Mouse (Mus musculus): Measurements from ENCODE around the gene Kdm4a. TPM values are rescaled to one million over a fixed set of nuclear protein-coding genes. Genes with fewer than 3 reads are reported as not detected.
A peak's percentile ranks its signal among the peaks of the same experiment; 100 is the strongest.

Gene Kdm4a
- not detected in 2 replicates for polyA plus RNA-seq (2012; ENCODE audit: insufficient read depth, insufficient read length, low replicate concordance, missing spikeins)

DNA sequence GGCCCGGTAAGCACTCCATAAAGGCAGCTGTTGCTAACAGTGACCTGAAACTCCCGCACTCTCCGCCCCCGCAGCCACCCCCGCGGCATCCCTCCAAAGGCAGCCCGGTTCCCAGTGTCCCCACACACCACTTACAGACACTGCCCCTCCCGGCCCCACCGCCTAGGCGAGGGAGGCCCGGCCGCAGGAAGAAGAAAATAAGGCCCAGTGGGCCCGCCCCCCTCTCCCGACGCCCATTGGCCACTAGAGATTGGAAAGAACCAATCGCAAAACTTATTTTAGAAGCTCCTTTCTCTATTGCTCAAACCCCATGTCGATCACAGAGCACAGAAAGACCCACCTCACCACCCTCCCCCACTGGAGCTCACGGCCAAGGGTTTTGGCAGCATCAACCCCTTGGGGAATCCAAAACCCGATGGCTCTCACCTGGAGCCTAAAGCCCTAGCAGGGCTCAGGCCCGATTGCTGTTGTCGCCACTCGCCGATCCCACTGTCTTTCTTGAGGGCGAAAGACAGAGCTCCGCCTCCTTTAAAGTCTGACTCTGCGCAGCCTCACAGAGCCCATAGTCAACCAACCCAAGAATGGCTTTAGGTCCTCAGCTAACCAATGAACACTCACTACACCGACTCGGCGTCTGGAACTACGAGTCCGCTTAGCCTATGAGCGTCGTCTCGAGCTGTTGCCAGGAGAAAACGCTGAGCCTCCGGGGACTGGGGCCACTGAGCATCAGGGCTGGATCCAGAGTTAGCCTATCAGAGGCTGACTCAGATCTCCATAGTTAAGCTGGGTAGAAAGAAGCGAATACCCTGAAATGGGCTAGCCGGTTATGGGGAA lies at the start of gene Kdm4a:
Gene Kdm4a (minus strand): TSS at position 577 of the 834 bp plus-strand sequence.
- TF ChIP-seq POLR2A (IDR thresholded peaks at IDR 0.05; ENCODE audit: insufficient read depth, low read depth, low read length), result peak; percentile 45; the same call in 1 of the 2 replicates
- no peak for TF ChIP-seq CTCF (IDR thresholded peaks at IDR 0.05; ENCODE audit: insufficient read depth, low read depth, low read length)
- Histone ChIP-seq H3K4me3 (ENCODE audit: insufficient read depth, low read depth, low read length) (peak within 1 kb of the TSS; percentile 89), H3K27ac (ENCODE audit: insufficient read depth, low read depth, low read length) (peak within 1 kb of the TSS; percentile 98), H3K4me1 (ENCODE audit: control insufficient read depth, insufficient read depth, low read length) (peaks cover 2% of the 10 kb centered on the region; the same call in 1 of the 2 replicates)
- WGBS, result 0% methylated on average over 38 of the region's 38 CpGs

DNA sequence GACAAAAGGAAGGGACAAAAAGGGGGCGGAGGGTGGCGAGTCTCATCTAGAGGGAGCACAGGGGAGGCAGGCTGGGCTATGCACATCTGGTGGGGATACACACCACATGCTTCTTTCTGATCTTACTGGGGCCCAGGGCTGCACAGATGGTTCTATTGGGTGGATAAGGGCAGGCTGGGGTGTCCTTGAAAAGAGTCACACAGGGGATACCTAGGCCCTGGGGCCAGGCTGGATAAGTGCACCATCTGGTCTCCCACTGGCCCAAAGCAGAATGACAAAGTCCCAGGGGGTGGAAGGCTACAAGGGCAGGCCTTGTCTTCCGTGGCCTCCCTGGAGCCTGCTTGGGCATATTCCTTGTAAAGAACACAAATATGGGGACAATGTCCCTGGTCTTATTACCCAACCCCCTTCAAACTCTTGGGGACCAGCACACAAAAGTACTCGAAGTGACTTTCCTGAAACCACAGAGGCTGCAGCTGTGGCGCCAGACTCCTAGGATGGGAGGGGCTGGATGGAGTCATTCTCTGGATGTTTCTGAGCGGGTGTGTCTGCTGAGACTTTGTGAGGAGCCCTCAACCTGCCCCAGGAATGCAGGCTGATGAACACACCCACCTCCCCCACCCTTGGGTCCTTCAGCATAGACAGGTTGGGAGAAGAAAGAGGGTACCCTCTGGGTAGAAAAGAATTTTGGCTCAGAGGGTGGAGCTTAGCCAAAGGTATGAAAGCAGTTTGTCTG lies 49.4 kb upstream of the Kdm4a start:
- 76% methylated on average over 6 of the region's 6 CpGs for WGBS
- TF ChIP-seq POLR2A (IDR thresholded peaks at IDR 0.05; ENCODE audit: insufficient read depth, low read depth, low read length) (no peak), CTCF (IDR thresholded peaks at IDR 0.05; ENCODE audit: insufficient read depth, low read depth, low read length) (no peak)
- peaks cover 4% of the 10 kb centered on the region; the same call in 1 of the 2 replicates for H3K4me1 ChIP-seq (ENCODE audit: control insufficient read depth, insufficient read depth, low read length)

DNA sequence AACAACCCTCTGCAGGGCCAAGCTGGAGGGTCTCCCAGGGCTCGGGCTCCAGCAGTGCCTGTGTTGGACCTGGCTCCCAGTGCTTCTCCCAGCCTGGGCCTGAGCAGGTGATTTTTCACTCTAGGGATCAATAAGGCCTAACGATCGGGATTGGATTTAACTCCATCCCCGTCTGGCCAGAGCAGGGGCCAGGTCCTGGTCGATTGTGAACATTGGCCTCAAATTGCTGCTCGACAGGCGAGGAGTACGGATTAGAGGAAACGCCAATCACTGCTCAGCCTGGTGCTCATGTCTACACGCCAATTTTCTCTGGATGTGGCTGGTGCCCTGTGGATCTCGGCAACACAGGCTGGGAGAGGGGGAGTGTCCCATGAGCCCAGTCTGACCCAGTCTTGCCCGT lies 47.6 kb upstream of the Kdm4a start:
- no peak overlapping the region for H3K4me3 ChIP-seq (ENCODE audit: insufficient read depth, low read depth, low read length)
- no peak overlapping the region for H3K27ac ChIP-seq (ENCODE audit: insufficient read depth, low read depth, low read length)
- TF ChIP-seq CTCF (IDR thresholded peaks at IDR 0.05; ENCODE audit: insufficient read depth, low read depth, low read length) (no peak), POLR2A (IDR thresholded peaks at IDR 0.05; ENCODE audit: insufficient read depth, low read depth, low read length) (no peak)
- no peaks in the 10 kb centered on the region for H3K4me1 ChIP-seq (ENCODE audit: control insufficient read depth, insufficient read depth, low read length)
- WGBS, result 86% methylated on average over 12 of the region's 12 CpGs

More for the DNA sequence above, 49.4 kb upstream of the Kdm4a start:
- Histone ChIP-seq H3K27ac (ENCODE audit: insufficient read depth, low read depth, low read length) (no peak overlapping the region), H3K4me3 (ENCODE audit: insufficient read depth, low read depth, low read length) (no peak overlapping the region)

DNA sequence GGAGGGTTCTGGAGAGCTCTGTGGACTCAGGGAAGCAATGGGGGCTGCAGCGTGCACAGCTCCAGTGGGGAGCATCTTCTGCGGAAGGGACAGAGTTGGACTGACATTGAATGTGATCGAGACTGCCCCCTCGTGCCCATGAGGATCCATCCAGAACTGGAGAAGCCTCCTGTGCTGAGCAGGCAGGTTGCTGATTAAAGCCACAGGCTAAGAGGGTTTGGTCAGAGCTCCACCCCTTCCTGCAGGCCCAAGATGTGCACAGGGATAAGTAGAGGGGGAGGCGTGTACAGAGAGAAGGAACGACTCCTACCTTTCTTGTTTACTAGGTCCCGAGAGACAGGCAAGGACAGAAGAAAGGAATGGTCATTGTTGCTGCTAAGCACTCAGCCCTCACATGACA lies 41.4 kb upstream of the Kdm4a start:
- TF ChIP-seq POLR2A (IDR thresholded peaks at IDR 0.05; ENCODE audit: insufficient read depth, low read depth, low read length) (no peak), CTCF (IDR thresholded peaks at IDR 0.05; ENCODE audit: insufficient read depth, low read depth, low read length) (no peak)
- Histone ChIP-seq H3K27ac (ENCODE audit: insufficient read depth, low read depth, low read length) (no peak overlapping the region), H3K4me1 (ENCODE audit: control insufficient read depth, insufficient read depth, low read length) (peaks cover 4% of the 10 kb centered on the region; the same call in 1 of the 2 replicates), H3K4me3 (ENCODE audit: insufficient read depth, low read depth, low read length) (no peak overlapping the region)
- 87% methylated on average over 7 of the region's 7 CpGs for WGBS

DNA sequence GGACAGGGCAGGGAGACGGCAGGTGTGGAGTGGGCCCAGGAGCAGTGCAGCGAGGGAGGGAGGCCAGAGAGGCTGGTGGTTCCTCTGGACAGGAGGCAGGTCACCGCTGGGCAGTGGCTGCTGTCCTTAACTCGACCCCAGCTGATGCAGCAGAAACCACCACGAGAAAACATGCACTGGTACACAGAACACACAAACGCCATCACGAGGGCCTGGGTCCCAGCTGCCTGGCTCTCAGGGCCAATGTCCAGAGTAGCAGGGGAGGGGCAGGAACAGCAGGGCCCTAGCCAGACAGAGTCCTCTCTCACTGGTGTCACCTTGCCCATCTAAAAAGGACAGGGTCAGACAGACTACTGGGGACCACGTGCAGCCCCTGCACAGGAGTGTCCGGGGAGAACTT lies 40.9 kb upstream of the Kdm4a start:
- 91% methylated on average over 9 of the region's 9 CpGs for WGBS
- Histone ChIP-seq H3K4me3 (ENCODE audit: insufficient read depth, low read depth, low read length) (no peak overlapping the region), H3K27ac (ENCODE audit: insufficient read depth, low read depth, low read length) (no peak overlapping the region), H3K4me1 (ENCODE audit: control insufficient read depth, insufficient read depth, low read length) (peaks cover 4% of the 10 kb centered on the region; the same call in 1 of the 2 replicates)
- TF ChIP-seq POLR2A (IDR thresholded peaks at IDR 0.05; ENCODE audit: insufficient read depth, low read depth, low read length) (no peak), CTCF (IDR thresholded peaks at IDR 0.05; ENCODE audit: insufficient read depth, low read depth, low read length) (no peak)

DNA sequence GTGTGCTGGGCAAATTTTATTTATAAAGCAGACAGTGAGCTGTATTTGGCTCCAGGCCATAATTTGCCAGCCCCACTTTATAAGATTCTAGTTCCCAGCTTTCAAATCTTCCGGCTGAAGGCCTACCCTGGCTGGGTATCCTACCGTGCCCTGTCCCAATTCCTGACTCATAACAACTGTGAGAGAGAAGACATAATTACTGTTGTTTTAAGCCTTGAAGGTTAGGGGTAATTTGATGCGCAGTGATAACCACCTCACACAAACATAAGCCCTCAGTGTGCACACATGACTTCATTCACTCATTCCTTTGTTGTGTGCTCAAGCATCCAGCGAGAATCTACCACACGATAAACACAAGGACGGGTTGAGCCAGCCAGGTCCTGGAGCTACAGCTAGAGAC lies 39.6 kb upstream of the Kdm4a start:
- TF ChIP-seq POLR2A (IDR thresholded peaks at IDR 0.05; ENCODE audit: insufficient read depth, low read depth, low read length) (no peak), CTCF (IDR thresholded peaks at IDR 0.05; ENCODE audit: insufficient read depth, low read depth, low read length) (no peak)
- peaks cover 4% of the 10 kb centered on the region; the same call in 1 of the 2 replicates for H3K4me1 ChIP-seq (ENCODE audit: control insufficient read depth, insufficient read depth, low read length)
- 45% methylated on average over 6 of the region's 6 CpGs for WGBS

DNA sequence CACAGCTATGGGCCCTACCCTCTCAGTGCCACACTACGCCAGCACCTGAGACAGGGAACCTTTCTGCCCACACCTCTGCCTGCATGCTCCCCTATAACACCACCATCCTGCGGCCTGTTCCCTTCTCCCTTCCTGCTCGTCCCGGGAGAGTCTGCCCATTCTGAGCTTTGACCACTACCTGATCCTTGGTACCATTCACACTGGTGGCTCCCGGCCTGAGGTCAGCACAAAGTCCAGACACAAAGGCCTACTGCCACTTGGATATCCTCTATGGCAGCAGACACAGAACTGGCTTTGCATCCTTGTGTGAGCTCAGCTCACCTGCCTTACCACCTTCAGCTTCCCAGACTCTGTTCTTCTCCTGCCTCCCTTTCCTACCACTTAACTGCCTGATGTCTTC lies 38.7 kb upstream of the Kdm4a start:
- Histone ChIP-seq H3K4me3 (ENCODE audit: insufficient read depth, low read depth, low read length) (no peak overlapping the region), H3K27ac (ENCODE audit: insufficient read depth, low read depth, low read length) (no peak overlapping the region), H3K4me1 (ENCODE audit: control insufficient read depth, insufficient read depth, low read length) (peaks cover 4% of the 10 kb centered on the region; the same call in 1 of the 2 replicates)
- TF ChIP-seq POLR2A (IDR thresholded peaks at IDR 0.05; ENCODE audit: insufficient read depth, low read depth, low read length), result no peak
- TF ChIP-seq CTCF (IDR thresholded peaks at IDR 0.05; ENCODE audit: insufficient read depth, low read depth, low read length), result no peak
- 95% methylated on average over 5 of the region's 5 CpGs for WGBS

More for the DNA sequence above, 39.6 kb upstream of the Kdm4a start:
- no peak overlapping the region for H3K27ac ChIP-seq (ENCODE audit: insufficient read depth, low read depth, low read length)
- H3K4me3 ChIP-seq (ENCODE audit: insufficient read depth, low read depth, low read length), result no peak overlapping the region

DNA sequence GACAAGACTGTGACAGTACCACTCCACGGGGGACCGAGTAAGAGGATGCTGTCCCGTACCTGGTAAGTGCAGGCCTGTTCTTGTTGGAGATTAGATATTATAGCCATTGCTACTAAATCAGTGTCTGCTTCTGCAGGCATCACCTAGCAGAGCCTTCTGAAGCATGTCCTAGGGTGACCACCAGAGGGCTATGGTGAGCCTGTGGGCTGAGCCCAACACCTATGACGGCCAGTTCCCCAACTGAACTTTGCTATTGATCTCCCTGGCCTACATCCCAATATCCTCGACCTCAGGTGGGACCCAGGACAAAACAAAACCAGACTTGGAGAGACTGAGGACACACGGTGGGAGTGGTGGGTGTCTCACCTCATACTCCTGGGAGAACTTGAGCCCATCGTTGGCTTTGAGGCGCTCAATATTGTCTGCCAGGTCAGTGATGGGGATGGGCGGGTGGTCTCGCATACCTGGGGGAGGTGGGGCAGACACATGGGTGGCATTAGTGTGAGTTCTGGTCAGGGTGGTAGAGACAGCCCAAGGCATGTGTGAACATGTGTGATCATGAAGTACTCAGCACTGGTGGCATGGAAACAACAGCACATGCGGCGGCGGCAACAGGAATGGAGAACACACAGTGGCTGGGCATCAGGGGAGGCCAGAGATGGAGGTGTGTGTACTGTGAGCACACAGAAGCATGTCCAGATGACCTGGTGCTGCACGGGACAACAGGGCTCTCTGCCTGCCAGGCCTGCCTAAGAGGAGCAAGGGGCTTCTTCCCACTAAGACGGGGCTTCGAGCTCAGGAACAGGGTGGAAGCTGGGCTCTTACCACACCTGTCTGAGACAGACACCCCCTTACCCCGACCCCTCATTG lies 37.1 kb upstream of the Kdm4a start:
- H3K27ac ChIP-seq (ENCODE audit: insufficient read depth, low read depth, low read length), result no peak overlapping the region
- H3K4me3 ChIP-seq (ENCODE audit: insufficient read depth, low read depth, low read length), result no peak overlapping the region
- TF ChIP-seq CTCF (IDR thresholded peaks at IDR 0.05; ENCODE audit: insufficient read depth, low read depth, low read length) (peak; percentile 66), POLR2A (IDR thresholded peaks at IDR 0.05; ENCODE audit: insufficient read depth, low read depth, low read length) (no peak)
- H3K4me1 ChIP-seq (ENCODE audit: control insufficient read depth, insufficient read depth, low read length), result peaks cover 4% of the 10 kb centered on the region; the same call in 1 of the 2 replicates
- WGBS, result 82% methylated on average over 17 of the region's 17 CpGs
